Mouse (Mus musculus): ENCODE results near the gene Rnf186.

GRCm38 (mm10) chr4:139004067-139004466 lies 37.2 kb downstream of the Rnf186 start:
- TF ChIP-seq CTCF (IDR thresholded peaks at IDR 0.05; ENCODE audit: low read depth): no peak
- no peak for TF ChIP-seq EP300 (optimal IDR thresholded peaks at IDR 0.05)

Measured in stomach, postnatal 0 days (tissue).